Mouse (Mus musculus): ENCODE results near the gene Ankrd44.

DNA sequence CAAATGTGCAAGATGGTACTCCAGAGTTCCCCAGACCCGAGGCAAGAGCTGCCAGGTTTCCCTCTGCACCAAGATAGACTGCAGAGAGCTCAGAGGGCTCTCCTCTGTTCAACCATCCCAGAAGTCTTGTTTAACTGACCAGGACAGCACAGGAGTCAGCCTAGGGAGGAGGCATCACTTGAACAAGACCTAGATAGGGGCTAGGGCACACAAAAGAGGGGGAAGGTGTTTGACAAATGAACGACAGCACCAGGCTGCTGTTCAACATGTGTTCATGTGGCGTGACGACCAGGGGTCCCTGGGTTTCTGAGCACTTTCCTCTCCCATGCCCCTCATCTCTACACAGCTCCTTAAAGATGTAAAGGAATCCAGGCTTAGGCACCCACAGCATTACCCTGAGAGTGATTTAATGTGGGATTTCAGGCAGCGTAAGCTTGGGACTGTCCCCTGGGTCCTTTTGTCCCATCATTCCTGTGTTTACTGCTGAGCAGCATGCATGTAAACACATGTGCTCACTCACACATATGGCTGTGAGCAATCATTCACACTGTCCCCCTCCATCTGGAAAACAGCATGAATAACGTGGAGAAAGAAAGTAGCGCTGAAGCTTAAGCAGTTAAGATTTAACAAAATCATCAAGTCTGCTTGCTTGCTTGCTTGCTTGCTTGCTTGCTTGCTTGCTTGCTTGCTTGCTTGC lies 83.3 kb downstream of the Ankrd44 start:
- TF ChIP-seq EP300 (IDR thresholded peaks at IDR 0.05; ENCODE audit: insufficient read depth, low read depth, low read length) (no peak), POLR2A (IDR thresholded peaks at IDR 0.05; ENCODE audit: insufficient read depth, low read depth, low read length) (no peak)

All from heart, adult 2 months (tissue).